Mouse (Mus musculus): Measurements from ENCODE around the gene Zfp276. TPM values are rescaled to one million over a fixed set of nuclear protein-coding genes. Genes with fewer than 3 reads are reported as not detected.
"Not testable (repeated sequence)": the region's sequence is repeated elsewhere in the genome, so short reads cannot be mapped to it uniquely, and the experiment has no call there.

Gene Zfp276
- total and polyA plus RNA-seq, 2 experiments from 2014 or later: 9.7 to 24.0 TPM

- ATAC-seq (ENCODE audit: insufficient read depth, low read depth): no peak
- WGBS: 48% methylated on average over 1 of the region's 1 CpGs
Observed at GRCm38 (mm10) chr8:123220917-123221316, 33.1 kb upstream of the Zfp276 start.

DNA sequence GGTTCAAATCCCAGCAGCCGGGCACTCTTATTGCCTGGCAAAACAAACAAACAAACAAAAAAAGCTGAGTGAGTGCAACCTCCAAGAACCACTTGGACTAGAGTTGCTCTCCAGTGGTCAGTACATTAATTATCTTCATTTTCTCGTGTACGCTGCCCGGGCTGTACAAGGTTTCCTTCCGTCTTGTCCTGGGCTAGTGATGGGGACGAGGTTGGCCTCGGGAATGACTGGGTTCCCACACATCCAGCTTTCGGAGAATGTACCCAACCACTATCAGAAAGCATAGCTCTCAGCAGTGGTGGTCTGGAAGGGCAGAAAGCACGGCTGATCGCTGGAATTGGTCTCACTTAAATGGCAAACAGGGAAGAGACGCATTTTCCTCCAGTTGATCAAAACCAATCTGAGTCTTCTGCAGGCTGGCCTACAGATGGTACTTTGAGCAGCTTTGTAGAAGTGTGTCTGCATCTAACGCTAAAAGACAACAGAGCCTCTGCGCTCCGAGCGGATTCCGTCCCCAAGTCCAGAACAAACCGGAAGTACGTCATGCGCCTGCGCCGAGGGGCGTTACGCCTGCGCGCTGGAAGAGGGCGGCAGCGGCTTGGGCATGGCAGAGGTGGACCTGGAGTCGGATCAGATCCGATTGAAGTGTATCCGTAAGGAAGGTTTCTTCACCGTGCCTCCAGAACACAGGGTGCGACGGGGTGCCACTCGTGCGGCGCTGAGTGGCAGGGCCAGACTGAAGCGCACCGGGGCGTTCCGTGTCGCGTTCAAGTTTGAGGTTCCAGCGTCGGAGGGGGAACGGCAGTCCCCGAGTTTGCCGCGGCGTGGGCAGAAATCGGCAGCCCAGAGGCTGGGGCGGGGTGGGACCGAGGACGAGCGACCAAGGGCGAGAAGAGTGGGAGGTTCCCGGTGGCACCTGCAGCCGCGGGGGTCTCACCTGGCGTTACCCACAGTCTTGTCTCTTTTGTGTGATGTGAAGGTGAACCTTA, 29.4 kb upstream of the Zfp276 start, which contains the start of gene Cdk10:
Cdk10 (plus strand) TSS at position 565 of the 989 bp plus-strand sequence.
- DNase-seq (ENCODE audit: low spot score): peak; percentile 85
- no peaks in the 10 kb centered on the region for H3K9me3 ChIP-seq (replicated peaks; ENCODE audit: control insufficient read depth, low read length)
- peaks cover 27% of the 10 kb centered on the region for H3K36me3 ChIP-seq (replicated peaks; ENCODE audit: control insufficient read depth, insufficient read depth, low read length)
- H3K4me3 ChIP-seq (ENCODE audit: low read depth, low read length): peak within 1 kb of the TSS; percentile 62
- 0 out of 2 replicates have a peak, but pooled peaks have one; percentile 6 for TF ChIP-seq CTCF (IDR thresholded peaks at IDR 0.05; ENCODE audit: low read depth)
- no peak for TF ChIP-seq EP300 (IDR thresholded peaks at IDR 0.05; ENCODE audit: low read depth)
- peak within 1 kb of the TSS; percentile 84 for H3K27ac ChIP-seq (ENCODE audit: low read depth)
- H3K9ac ChIP-seq (replicated peaks; ENCODE audit: low read depth, low read length): peak within 1 kb of the TSS; percentile 66
- 2% methylated on average over 59 of the region's 59 CpGs for WGBS
- no peaks in the 10 kb centered on the region for H3K27me3 ChIP-seq (ENCODE audit: control insufficient read depth, insufficient read depth, low read length)
- H3K4me2 ChIP-seq (ENCODE audit: low read depth, low read length): peak within 1 kb of the TSS; percentile 92
- peak; percentile 91 for ATAC-seq (ENCODE audit: insufficient read depth, low read depth)
- H3K4me1 ChIP-seq (ENCODE audit: control insufficient read depth, insufficient read depth): peaks cover 12% of the 10 kb centered on the region; the same call in 1 of the 2 replicates

More at GRCm38 (mm10) chr8:123220917-123221316, 33.1 kb upstream of the Zfp276 start:
- peaks cover 14% of the 10 kb centered on the region; the same call in 1 of the 2 replicates for H3K4me1 ChIP-seq (ENCODE audit: control insufficient read depth, insufficient read depth)
- H3K27me3 ChIP-seq (ENCODE audit: control insufficient read depth, insufficient read depth, low read length): no peaks in the 10 kb centered on the region
- no peak overlapping the region for H3K9ac ChIP-seq (replicated peaks; ENCODE audit: low read depth, low read length)
- no peak for TF ChIP-seq CTCF (IDR thresholded peaks at IDR 0.05; ENCODE audit: low read depth)
- TF ChIP-seq EP300 (IDR thresholded peaks at IDR 0.05; ENCODE audit: low read depth): no peak
- H3K27ac ChIP-seq (ENCODE audit: low read depth): no peak overlapping the region
- no peak overlapping the region for H3K4me2 ChIP-seq (ENCODE audit: low read depth, low read length)
- no peak for DNase-seq (ENCODE audit: low spot score)
- no peaks in the 10 kb centered on the region for H3K9me3 ChIP-seq (replicated peaks; ENCODE audit: control insufficient read depth, low read length)
- H3K4me3 ChIP-seq (ENCODE audit: low read depth, low read length): no peak overlapping the region
- H3K36me3 ChIP-seq (replicated peaks; ENCODE audit: control insufficient read depth, insufficient read depth, low read length): no peaks in the 10 kb centered on the region

DNA sequence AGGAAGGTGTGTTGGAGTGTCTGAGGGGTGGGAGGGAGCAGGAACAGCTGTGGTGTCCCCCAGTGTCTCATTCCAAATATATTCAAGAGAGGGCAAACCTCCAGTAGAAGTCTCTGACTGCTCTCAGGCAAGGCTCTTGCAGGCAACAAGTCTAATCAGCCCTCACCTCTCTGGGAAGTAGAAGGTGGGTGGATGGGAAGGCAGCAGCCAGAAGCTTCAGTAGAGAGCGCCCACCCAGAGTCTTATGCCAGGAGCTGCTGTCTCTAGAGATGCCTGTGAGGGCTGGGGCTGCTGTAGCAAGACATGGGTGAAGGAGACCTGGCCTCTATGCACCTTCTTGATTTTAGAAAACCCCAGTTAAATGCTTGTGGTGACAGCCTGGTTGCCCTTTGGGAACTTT, 25.6 kb upstream of the Zfp276 start:
- H3K36me3 ChIP-seq (replicated peaks; ENCODE audit: control insufficient read depth, insufficient read depth, low read length): peaks cover 27% of the 10 kb centered on the region
- DNase-seq (ENCODE audit: low spot score) (no peak), ATAC-seq (ENCODE audit: insufficient read depth, low read depth) (no peak)
- H3K9ac ChIP-seq (replicated peaks; ENCODE audit: low read depth, low read length): no peak overlapping the region
- H3K4me2 ChIP-seq (ENCODE audit: low read depth, low read length): no peak overlapping the region
- H3K27me3 ChIP-seq (ENCODE audit: control insufficient read depth, insufficient read depth, low read length): no peaks in the 10 kb centered on the region
- no peak overlapping the region for H3K4me3 ChIP-seq (ENCODE audit: low read depth, low read length)
- TF ChIP-seq EP300 (IDR thresholded peaks at IDR 0.05; ENCODE audit: low read depth) (no peak), CTCF (IDR thresholded peaks at IDR 0.05; ENCODE audit: low read depth) (no peak)
- H3K27ac ChIP-seq (ENCODE audit: low read depth): no peak overlapping the region
- peaks cover 12% of the 10 kb centered on the region; the same call in 1 of the 2 replicates for H3K4me1 ChIP-seq (ENCODE audit: control insufficient read depth, insufficient read depth)
- H3K9me3 ChIP-seq (replicated peaks; ENCODE audit: control insufficient read depth, low read length): no peaks in the 10 kb centered on the region
- 88% methylated on average over 1 of the region's 1 CpGs for WGBS

DNA sequence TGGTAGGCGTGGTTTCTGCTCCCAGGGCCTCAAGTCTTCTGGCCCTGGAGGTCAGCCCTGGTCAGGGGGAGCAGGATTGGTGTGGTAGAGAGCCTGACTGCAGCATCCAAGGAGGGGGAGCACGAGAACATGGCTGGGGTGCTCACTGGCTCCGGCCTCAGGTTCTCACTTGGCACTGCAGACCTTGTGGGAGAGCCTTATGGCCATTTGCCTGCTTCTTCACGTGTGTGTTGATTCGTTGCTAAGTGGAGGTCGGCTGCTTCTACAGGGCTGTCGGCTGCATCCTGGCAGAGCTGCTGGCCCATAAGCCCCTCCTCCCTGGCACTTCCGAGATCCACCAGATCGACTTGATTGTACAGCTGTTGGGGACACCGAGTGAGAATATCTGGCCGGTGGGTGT, 23.7 kb upstream of the Zfp276 start:
- H3K27me3 ChIP-seq (ENCODE audit: control insufficient read depth, insufficient read depth, low read length); DNase-seq (ENCODE audit: low spot score); H3K9ac ChIP-seq (replicated peaks; ENCODE audit: low read depth, low read length); ATAC-seq (ENCODE audit: insufficient read depth, low read depth); H3K4me1 ChIP-seq (ENCODE audit: control insufficient read depth, insufficient read depth); H3K27ac ChIP-seq (ENCODE audit: low read depth); H3K4me3 ChIP-seq (ENCODE audit: low read depth, low read length); H3K9me3 ChIP-seq (replicated peaks; ENCODE audit: control insufficient read depth, low read length); H3K4me2 ChIP-seq (ENCODE audit: low read depth, low read length): not testable (repeated sequence)
- 81% methylated on average over 10 of the region's 11 CpGs for WGBS
- peaks cover 27% of the 10 kb centered on the region for H3K36me3 ChIP-seq (replicated peaks; ENCODE audit: control insufficient read depth, insufficient read depth, low read length)

- ATAC-seq (ENCODE audit: insufficient read depth, low read depth): no peak
- Histone ChIP-seq H3K27ac (ENCODE audit: low read depth) (no peak overlapping the region), H3K4me1 (ENCODE audit: control insufficient read depth, insufficient read depth) (peaks cover 10% of the 10 kb centered on the region), H3K9ac (replicated peaks; ENCODE audit: low read depth, low read length) (no peak overlapping the region), H3K27me3 (ENCODE audit: control insufficient read depth, insufficient read depth, low read length) (0 out of 2 replicates have a peak, but pooled peaks cover 3% of the 10 kb centered on the region), H3K36me3 (replicated peaks; ENCODE audit: control insufficient read depth, insufficient read depth, low read length) (peaks cover 27% of the 10 kb centered on the region), H3K9me3 (replicated peaks; ENCODE audit: control insufficient read depth, low read length) (no peaks in the 10 kb centered on the region), H3K4me2 (ENCODE audit: low read depth, low read length) (no peak overlapping the region), H3K4me3 (ENCODE audit: low read depth, low read length) (no peak overlapping the region)
- WGBS: 55% methylated on average over 5 of the region's 5 CpGs
- no peak for DNase-seq (ENCODE audit: low spot score)
- TF ChIP-seq EP300 (IDR thresholded peaks at IDR 0.05; ENCODE audit: low read depth) (no peak), CTCF (IDR thresholded peaks at IDR 0.05; ENCODE audit: low read depth) (peak; percentile 34)
Observed at GRCm38 (mm10) chr8:123231742-123232141, 22.3 kb upstream of the Zfp276 start.

Measured in heart, postnatal 0 days (tissue).